Mouse (Mus musculus) forebrain, embryonic 15.5 days (tissue): ENCODE data around the gene 9630041A04Rik. TPM values are rescaled to one million over a fixed set of nuclear protein-coding genes. Genes with fewer than 3 reads are reported as not detected.

ENCODE experiments used
- ATAC-seq: fragments of 200-750 bp; cut with Nextera tagmentation; replicated peaks from 2 replicates; pipeline ENCODE4 v1.8.0; 2017; ENCODE audit warnings: mild to moderate bottlenecking, moderate TSS enrichment, moderate library complexity
- H3K27ac ChIP-seq: fragments of 300-500 bp; sonication (generic); replicated peaks from 2 replicates; pipeline ENCODE4 v1.5.1; 2015; ENCODE audit warnings: mild to moderate bottlenecking, inconsistent platforms
- H3K27me3 ChIP-seq: fragments of 300-500 bp; sonication (generic); 2 replicates; pipeline ENCODE4 v1.6.1; 2015; ENCODE audit warnings: inconsistent platforms
- H3K36me3 ChIP-seq: fragments of 300-500 bp; sonication (generic); 2 replicates; pipeline ENCODE4 v1.6.1; 2015; ENCODE audit warnings: mild to moderate bottlenecking, inconsistent platforms
- H3K4me1 ChIP-seq: fragments of 300-500 bp; sonication (generic); 2 replicates; pipeline ENCODE4 v1.6.1; 2015; ENCODE audit warnings: inconsistent platforms
- H3K4me2 ChIP-seq: fragments of 300-500 bp; sonication (generic); replicated peaks from 2 replicates; pipeline ENCODE4 v1.6.1; 2015; ENCODE audit warnings: mild to moderate bottlenecking, inconsistent platforms
- H3K4me3 ChIP-seq: fragments of 300-500 bp; sonication (generic); 2 replicates; pipeline ENCODE4 v1.5.1; 2015; ENCODE audit warnings: mild to moderate bottlenecking, inconsistent platforms
- H3K9ac ChIP-seq: fragments of 300-500 bp; sonication (generic); replicated peaks from 2 replicates; pipeline ENCODE4 v1.6.1; 2015; ENCODE audit warnings: mild to moderate bottlenecking, inconsistent platforms
- H3K9me3 ChIP-seq: fragments of 300-500 bp; sonication (generic); 2 replicates; pipeline ENCODE4 v1.6.1; 2016; ENCODE audit warnings: inconsistent platforms
- WGBS: fragments of 180-500 bp; shearing (Covaris S2); methylation state at CpG from one replicate; pipeline ENCODE4 v1.1.7; 2015; ENCODE audit warnings: mixed read lengths; 5-methylcytosine and 5-hydroxymethylcytosine counted together
- polyA plus RNA-seq: library from polyadenylated mRNA; unstranded; fragments of >200 nt; fragmentation: Nextera tagmentation; extraction: Ambion mirVana; gene quantifications from 2 replicates; pipeline ENCODE4 v1.2.1, GENCODE M21; 2015

Gene 9630041A04Rik
- polyA plus RNA-seq, 1 experiment from 2014 or later: 0.60 TPM

DNA sequence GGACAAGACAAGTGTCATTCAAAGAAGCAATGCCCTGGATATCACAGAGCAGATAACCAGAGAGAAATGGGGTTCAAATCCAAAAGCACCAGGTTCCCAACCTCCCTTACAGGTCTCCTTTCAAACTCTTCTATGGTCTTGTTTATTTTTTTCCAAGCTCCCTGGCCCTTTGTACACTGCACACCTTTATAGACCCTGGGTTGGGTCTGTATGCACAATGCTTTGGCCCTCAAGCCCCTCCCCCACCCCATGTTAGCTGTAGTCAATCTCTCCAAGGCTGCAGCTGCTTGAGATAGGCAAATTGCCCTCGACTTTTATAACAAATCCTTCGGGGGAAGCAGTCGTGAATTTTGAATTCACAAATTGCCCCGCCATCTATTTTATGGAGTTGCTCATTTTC is 63.2 kb downstream of the 9630041A04Rik start:
- Histone ChIP-seq H3K4me2 (no peak overlapping the region), H3K36me3 (no peaks in the 10 kb centered on the region), H3K9ac (no peak overlapping the region), H3K27ac (no peak overlapping the region), H3K4me3 (no peak overlapping the region), H3K9me3 (no peaks in the 10 kb centered on the region), H3K4me1 (no peaks in the 10 kb centered on the region), H3K27me3 (no peaks in the 10 kb centered on the region)
- no peak for ATAC-seq
- WGBS: 63% methylated on average over 4 of the region's 4 CpGs

- H3K4me3 ChIP-seq: no peak overlapping the region
- H3K9ac ChIP-seq: no peak overlapping the region
- no peak overlapping the region; the same call in 1 of the 2 replicates for H3K27ac ChIP-seq
- peaks cover 16% of the 10 kb centered on the region; the same call in 1 of the 2 replicates for H3K4me1 ChIP-seq
- WGBS: 46% methylated on average over 8 of the region's 8 CpGs
- H3K9me3 ChIP-seq: no peaks in the 10 kb centered on the region
- ATAC-seq: no peak
- no peaks in the 10 kb centered on the region for H3K27me3 ChIP-seq
- H3K36me3 ChIP-seq: 0 out of 2 replicates have a peak, but pooled peaks cover 4% of the 10 kb centered on the region
- no peak overlapping the region for H3K4me2 ChIP-seq
These were observed 72.4 kb downstream of the 9630041A04Rik start for GRCm38 (mm10) chr9:101933946-101934573.

GRCm38 (mm10) chr9:101934887-101935286 is 73.2 kb downstream of the 9630041A04Rik start:
- Histone ChIP-seq H3K4me3 (no peak overlapping the region), H3K27me3 (no peaks in the 10 kb centered on the region), H3K4me1 (peaks cover 20% of the 10 kb centered on the region; the same call in 1 of the 2 replicates), H3K27ac (no peak overlapping the region), H3K36me3 (0 out of 2 replicates have a peak, but pooled peaks cover 4% of the 10 kb centered on the region), H3K4me2 (no peak overlapping the region), H3K9ac (no peak overlapping the region), H3K9me3 (no peaks in the 10 kb centered on the region)
- ATAC-seq: no peak
- 68% methylated on average over 8 of the region's 8 CpGs for WGBS

- ATAC-seq: no peak
- Histone ChIP-seq H3K4me2 (no peak overlapping the region), H3K27me3 (no peaks in the 10 kb centered on the region), H3K4me1 (peaks cover 25% of the 10 kb centered on the region; the same call in 1 of the 2 replicates), H3K9me3 (no peaks in the 10 kb centered on the region), H3K36me3 (no peaks in the 10 kb centered on the region), H3K9ac (no peak overlapping the region), H3K4me3 (no peak overlapping the region), H3K27ac (0 out of 2 replicates have a peak overlapping the region, but pooled peaks have one; percentile 17)
- 82% methylated on average over 4 of the region's 4 CpGs for WGBS
These were observed 76.4 kb downstream of the 9630041A04Rik start for GRCm38 (mm10) chr9:101938066-101938465.

- Histone ChIP-seq H3K27ac (0 out of 2 replicates have a peak overlapping the region, but pooled peaks have one; percentile 24), H3K9ac (no peak overlapping the region)
- peak; percentile 91 for ATAC-seq
These were observed 77.4 kb downstream of the 9630041A04Rik start for GRCm38 (mm10) chr9:101939006-101939405.

DNA sequence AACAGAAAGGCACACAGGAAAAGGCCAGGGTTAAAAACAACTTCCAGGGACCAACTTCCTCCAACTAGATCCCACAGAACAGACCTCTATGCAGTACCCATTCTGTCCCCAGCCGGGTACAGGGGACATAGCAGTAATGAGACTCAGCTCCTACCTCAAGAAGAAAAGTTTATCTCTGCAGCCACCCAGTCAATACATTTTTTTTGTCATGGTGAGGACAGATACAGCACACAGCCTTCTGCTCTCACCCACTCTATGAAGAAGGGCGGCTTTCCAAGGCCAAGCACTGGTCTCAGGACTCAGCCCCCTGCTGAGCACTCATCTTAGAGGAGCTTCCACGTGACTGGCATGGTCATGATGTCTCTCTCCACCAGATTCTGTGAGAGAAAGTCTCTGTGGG is 78.5 kb downstream of the 9630041A04Rik start:
- no peak for ATAC-seq
- 86% methylated on average over 3 of the region's 3 CpGs for WGBS
- H3K4me3 ChIP-seq: no peak overlapping the region

More at GRCm38 (mm10) chr9:101939006-101939405, 77.4 kb downstream of the 9630041A04Rik start:
- no peaks in the 10 kb centered on the region for H3K9me3 ChIP-seq
- no peaks in the 10 kb centered on the region for H3K36me3 ChIP-seq
- no peaks in the 10 kb centered on the region for H3K27me3 ChIP-seq
- WGBS: 28% methylated on average over 5 of the region's 5 CpGs
- peaks cover 31% of the 10 kb centered on the region; the same call in 1 of the 2 replicates for H3K4me1 ChIP-seq
- H3K4me3 ChIP-seq: no peak overlapping the region
- no peak overlapping the region for H3K4me2 ChIP-seq

DNA sequence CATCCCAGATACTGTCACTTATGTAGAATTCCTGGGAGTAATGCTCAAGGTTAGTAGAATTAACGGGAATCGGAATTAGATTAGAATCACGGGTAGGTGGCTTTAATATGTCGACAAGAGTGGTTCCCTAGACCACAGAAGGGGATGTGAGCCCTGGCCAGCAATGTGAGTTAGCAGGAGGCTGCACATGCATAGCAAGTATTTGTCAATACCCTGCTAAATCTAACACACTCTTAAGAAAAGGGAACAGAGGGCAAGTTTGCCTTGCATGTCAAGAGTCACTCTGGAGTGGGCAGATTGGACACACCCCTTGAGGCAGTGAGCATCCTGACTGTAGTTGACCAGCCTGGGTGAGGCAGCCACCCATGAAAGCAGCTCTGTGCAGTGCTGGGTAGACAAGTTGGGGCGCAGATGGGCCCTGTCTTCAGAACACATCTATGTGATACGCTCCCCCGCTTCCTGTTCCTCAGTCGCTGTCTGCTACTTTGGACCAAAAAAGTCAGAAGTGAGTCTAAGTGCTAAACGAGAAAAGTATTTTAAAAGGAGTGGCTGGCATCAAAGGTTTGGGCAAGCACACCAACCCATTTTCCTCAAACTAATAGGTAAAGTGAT is 80.5 kb downstream of the 9630041A04Rik start:
- Histone ChIP-seq H3K27me3 (no peaks in the 10 kb centered on the region), H3K4me3 (no peak overlapping the region), H3K4me1 (peaks cover 31% of the 10 kb centered on the region; the same call in 1 of the 2 replicates), H3K27ac (no peak overlapping the region; the same call in 1 of the 2 replicates), H3K9me3 (no peaks in the 10 kb centered on the region), H3K4me2 (no peak overlapping the region), H3K9ac (no peak overlapping the region), H3K36me3 (no peaks in the 10 kb centered on the region)
- no peak for ATAC-seq
- 92% methylated on average over 9 of the region's 9 CpGs for WGBS

More for the DNA sequence above, 78.5 kb downstream of the 9630041A04Rik start:
- no peak overlapping the region for H3K9ac ChIP-seq
- H3K36me3 ChIP-seq: no peaks in the 10 kb centered on the region
- H3K27ac ChIP-seq: no peak overlapping the region
- no peak overlapping the region for H3K4me2 ChIP-seq
- peaks cover 28% of the 10 kb centered on the region; the same call in 1 of the 2 replicates for H3K4me1 ChIP-seq
- H3K27me3 ChIP-seq: no peaks in the 10 kb centered on the region
- no peaks in the 10 kb centered on the region for H3K9me3 ChIP-seq

GRCm38 (mm10) chr9:101945326-101945725 is 83.7 kb downstream of the 9630041A04Rik start:
- H3K27ac ChIP-seq: no peak overlapping the region
- no peak for ATAC-seq

GRCm38 (mm10) chr9:101945814-101946213 is 84.2 kb downstream of the 9630041A04Rik start:
- no peak for ATAC-seq
- H3K4me1 ChIP-seq: peaks cover 22% of the 10 kb centered on the region; the same call in 1 of the 2 replicates
- H3K4me3 ChIP-seq: no peak overlapping the region
- 85% methylated on average over 4 of the region's 4 CpGs for WGBS
- H3K9ac ChIP-seq: no peak overlapping the region
- H3K27ac ChIP-seq: no peak overlapping the region
- no peaks in the 10 kb centered on the region for H3K9me3 ChIP-seq
- no peaks in the 10 kb centered on the region for H3K27me3 ChIP-seq
- H3K4me2 ChIP-seq: no peak overlapping the region
- H3K36me3 ChIP-seq: no peaks in the 10 kb centered on the region

More at GRCm38 (mm10) chr9:101945326-101945725, 83.7 kb downstream of the 9630041A04Rik start:
- Histone ChIP-seq H3K9ac (no peak overlapping the region), H3K4me3 (no peak overlapping the region), H3K27me3 (no peaks in the 10 kb centered on the region), H3K36me3 (no peaks in the 10 kb centered on the region), H3K4me2 (no peak overlapping the region), H3K9me3 (no peaks in the 10 kb centered on the region), H3K4me1 (peaks cover 22% of the 10 kb centered on the region; the same call in 1 of the 2 replicates)
- WGBS: 38% methylated on average over 7 of the region's 7 CpGs

DNA sequence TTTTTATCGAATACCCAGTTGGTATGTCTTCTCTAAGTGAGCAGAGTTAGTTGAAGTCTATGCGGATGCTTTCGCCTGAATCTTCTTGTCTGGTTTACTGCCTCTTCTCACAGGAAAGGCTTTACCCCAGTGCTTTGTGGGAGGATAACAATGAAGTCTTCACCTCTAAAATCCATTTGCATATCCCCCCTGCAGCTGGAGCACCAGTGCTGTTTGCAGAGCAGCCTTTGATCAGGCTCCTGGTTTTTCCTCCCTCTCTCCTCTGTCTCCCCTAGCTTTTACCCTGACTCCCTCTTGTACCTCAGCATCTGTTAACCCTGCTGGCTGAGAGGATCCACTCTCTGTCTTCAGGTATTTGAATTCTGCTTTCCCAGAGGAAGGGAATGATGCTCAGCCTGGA is 88.5 kb downstream of the 9630041A04Rik start:
- no peaks in the 10 kb centered on the region for H3K27me3 ChIP-seq
- H3K9me3 ChIP-seq: no peaks in the 10 kb centered on the region
- peaks cover 9% of the 10 kb centered on the region; the same call in 1 of the 2 replicates for H3K4me1 ChIP-seq
- no peaks in the 10 kb centered on the region for H3K36me3 ChIP-seq
- no peak overlapping the region for H3K9ac ChIP-seq
- no peak overlapping the region for H3K4me2 ChIP-seq
- no peak overlapping the region for H3K4me3 ChIP-seq
- 23% methylated on average over 3 of the region's 3 CpGs for WGBS
- no peak overlapping the region for H3K27ac ChIP-seq
- ATAC-seq: no peak

- H3K27ac ChIP-seq: no peak overlapping the region
- no peaks in the 10 kb centered on the region for H3K36me3 ChIP-seq
- H3K4me3 ChIP-seq: no peak overlapping the region
- no peak overlapping the region for H3K4me2 ChIP-seq
- ATAC-seq: no peak
- peaks cover 17% of the 10 kb centered on the region for H3K4me1 ChIP-seq
- no peaks in the 10 kb centered on the region for H3K9me3 ChIP-seq
- WGBS: 72% methylated on average over 4 of the region's 4 CpGs
- H3K9ac ChIP-seq: no peak overlapping the region
- H3K27me3 ChIP-seq: no peaks in the 10 kb centered on the region
These were observed 92.9 kb downstream of the 9630041A04Rik start for GRCm38 (mm10) chr9:101954529-101954928.

DNA sequence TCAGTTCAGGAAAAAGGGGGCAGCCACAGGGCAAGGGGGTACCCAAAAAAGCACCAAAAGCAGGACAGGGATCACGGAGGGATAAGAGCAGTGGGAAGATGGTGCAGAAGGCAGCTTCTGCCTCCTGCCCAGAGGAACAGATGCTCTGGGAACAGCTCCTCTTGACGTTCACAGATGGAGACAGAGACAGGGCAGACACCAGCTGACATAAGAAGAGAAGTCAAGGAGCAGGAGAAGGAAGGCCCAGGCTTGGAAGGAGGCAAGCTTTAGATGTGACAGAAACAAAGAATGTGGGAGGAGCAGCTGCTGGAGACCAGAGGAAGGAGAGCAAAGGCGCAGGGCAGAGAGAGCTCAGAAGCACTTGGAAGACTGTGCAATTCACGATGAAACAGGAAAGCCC is 94.6 kb downstream of the 9630041A04Rik start:
- no peaks in the 10 kb centered on the region for H3K27me3 ChIP-seq
- peak overlapping the region; percentile 8; the same call in 1 of the 2 replicates for H3K27ac ChIP-seq
- no peak overlapping the region for H3K9ac ChIP-seq
- ATAC-seq: no peak; the same call in 1 of the 2 replicates
- peaks cover 12% of the 10 kb centered on the region for H3K4me1 ChIP-seq
- H3K4me3 ChIP-seq: no peak overlapping the region
- H3K4me2 ChIP-seq: no peak overlapping the region
- WGBS: 28% methylated on average over 4 of the region's 4 CpGs
- H3K36me3 ChIP-seq: no peaks in the 10 kb centered on the region
- H3K9me3 ChIP-seq: no peaks in the 10 kb centered on the region
